Mouse (Mus musculus) neural tube, embryonic 14.5 days (tissue): Measurements from ENCODE around the gene Smad3. TPM values are rescaled to one million over a fixed set of nuclear protein-coding genes. Genes with fewer than 3 reads are reported as not detected.

Source experiments
- ATAC-seq: fragments of 200-750 bp; cut with Nextera tagmentation; 2 replicates; pipeline ENCODE4 v1.8.0; 2017; ENCODE audit warnings: low read depth, mild to moderate bottlenecking, moderate TSS enrichment, moderate library complexity
- H3K27ac ChIP-seq: fragments of 300-500 bp; sonication (generic); 2 replicates; pipeline ENCODE4 v1.5.1; 2014; ENCODE audit warnings: low read depth, mild to moderate bottlenecking, control low read depth, low read length, moderate library complexity, mixed read lengths
- H3K27me3 ChIP-seq: fragments of 300-500 bp; sonication (generic); 2 replicates; pipeline ENCODE4 v1.6.1; 2014; ENCODE audit warnings: low read length; ENCODE audit not compliant: control insufficient read depth, insufficient read depth
- H3K36me3 ChIP-seq: fragments of 300-500 bp; sonication (generic); 2 replicates; pipeline ENCODE4 v1.6.1; 2014; ENCODE audit warnings: low read length, mixed read lengths; ENCODE audit not compliant: control insufficient read depth, insufficient read depth
- H3K4me1 ChIP-seq: fragments of 300-500 bp; sonication (generic); 2 replicates; pipeline ENCODE4 v1.6.1; 2014; ENCODE audit warnings: low read length; ENCODE audit not compliant: control insufficient read depth, insufficient read depth
- H3K4me2 ChIP-seq: fragments of 300-500 bp; sonication (generic); 2 replicates; pipeline ENCODE4 v1.6.1; 2014; ENCODE audit warnings: mild to moderate bottlenecking, low read depth, low read length, control low read depth
- H3K4me3 ChIP-seq: fragments of 300-500 bp; sonication (generic); 2 replicates; pipeline ENCODE4 v1.5.1; 2014; ENCODE audit warnings: low read depth, low read length, control low read depth, mixed read lengths
- H3K9ac ChIP-seq: fragments of 300-500 bp; sonication (generic); replicated peaks from 2 replicates; pipeline ENCODE4 v1.6.1; 2014; ENCODE audit warnings: low read depth, mild to moderate bottlenecking, control low read depth, low read length, mixed read lengths
- H3K9me3 ChIP-seq: fragments of 300-500 bp; sonication (generic); 2 replicates; pipeline ENCODE4 v1.6.1; 2016; ENCODE audit warnings: low read length; ENCODE audit not compliant: control insufficient read depth
- WGBS: fragments of 180-500 bp; shearing (Covaris S2); extraction: QIAGEN DNeasy Blood & Tissue Kit; methylation state at CpG from one replicate; pipeline ENCODE4 v1.1.7; 2014; 5-methylcytosine and 5-hydroxymethylcytosine counted together
- polyA plus RNA-seq: library from polyadenylated mRNA; unstranded; fragments of >200 nt; fragmentation: Nextera tagmentation; extraction: Ambion mirVana; gene quantifications from 2 replicates; pipeline ENCODE4 v1.2.1, GENCODE M21; 2014

Gene Smad3
- polyA plus RNA-seq, 1 experiment from 2014 or later = 6.4 TPM

- Histone ChIP-seq H3K4me3 (no peak overlapping the region), H3K36me3 (0 out of 2 replicates have a peak, but pooled peaks cover 4% of the 10 kb centered on the region), H3K27me3 (no peaks in the 10 kb centered on the region), H3K9ac (no peak overlapping the region), H3K27ac (no peak overlapping the region), H3K4me1 (peaks cover 16% of the 10 kb centered on the region), H3K4me2 (no peak overlapping the region), H3K9me3 (no peaks in the 10 kb centered on the region)
- no peak for ATAC-seq
- WGBS = 34% methylated on average over 7 of the region's 7 CpGs
These were observed 104.1 kb downstream of the Smad3 start for GRCm38 (mm10) chr9:63653666-63654065.

GRCm38 (mm10) chr9:63651594-63651993 is 106.2 kb downstream of the Smad3 start:
- Histone ChIP-seq H3K4me2 (no peak overlapping the region), H3K9me3 (no peaks in the 10 kb centered on the region), H3K4me3 (no peak overlapping the region), H3K27me3 (no peaks in the 10 kb centered on the region), H3K9ac (no peak overlapping the region), H3K36me3 (peaks cover 8% of the 10 kb centered on the region; the same call in 1 of the 2 replicates), H3K4me1 (peaks cover 16% of the 10 kb centered on the region), H3K27ac (0 out of 2 replicates have a peak overlapping the region, but pooled peaks have one; percentile 28)
- WGBS = 73% methylated on average over 11 of the region's 11 CpGs
- no peak for ATAC-seq

- H3K4me1 ChIP-seq = peaks cover 16% of the 10 kb centered on the region
- no peaks in the 10 kb centered on the region for H3K9me3 ChIP-seq
- no peak; the same call in 1 of the 2 replicates for ATAC-seq
- no peaks in the 10 kb centered on the region for H3K27me3 ChIP-seq
- no peak overlapping the region for H3K9ac ChIP-seq
- H3K4me2 ChIP-seq = no peak overlapping the region
- WGBS = 79% methylated on average over 14 of the region's 14 CpGs
- H3K36me3 ChIP-seq = peaks cover 8% of the 10 kb centered on the region; the same call in 1 of the 2 replicates
- H3K27ac ChIP-seq = peak overlapping the region; percentile 46; the same call in 1 of the 2 replicates
- H3K4me3 ChIP-seq = no peak overlapping the region
These were observed 106.9 kb downstream of the Smad3 start for GRCm38 (mm10) chr9:63650905-63651304.

GRCm38 (mm10) chr9:63649841-63650545 is 107.8 kb downstream of the Smad3 start:
- H3K4me1 ChIP-seq = peaks cover 16% of the 10 kb centered on the region
- ATAC-seq = no peak
- H3K27ac ChIP-seq = no peak overlapping the region
- no peaks in the 10 kb centered on the region for H3K9me3 ChIP-seq
- no peaks in the 10 kb centered on the region for H3K27me3 ChIP-seq
- no peak overlapping the region for H3K9ac ChIP-seq
- no peak overlapping the region for H3K4me3 ChIP-seq
- peaks cover 8% of the 10 kb centered on the region; the same call in 1 of the 2 replicates for H3K36me3 ChIP-seq
- H3K4me2 ChIP-seq = no peak overlapping the region
- WGBS = 85% methylated on average over 8 of the region's 8 CpGs

GRCm38 (mm10) chr9:63648520-63648918 is 109.3 kb downstream of the Smad3 start:
- Histone ChIP-seq H3K4me3 (no peak overlapping the region), H3K4me1 (peaks cover 12% of the 10 kb centered on the region), H3K27ac (no peak overlapping the region), H3K36me3 (peaks cover 8% of the 10 kb centered on the region; the same call in 1 of the 2 replicates), H3K4me2 (no peak overlapping the region), H3K9me3 (no peaks in the 10 kb centered on the region), H3K27me3 (no peaks in the 10 kb centered on the region), H3K9ac (no peak overlapping the region)
- WGBS = 83% methylated on average over 9 of the region's 9 CpGs
- no peak for ATAC-seq

- peaks cover 8% of the 10 kb centered on the region; the same call in 1 of the 2 replicates for H3K36me3 ChIP-seq
- no peak overlapping the region for H3K9ac ChIP-seq
- no peak overlapping the region for H3K27ac ChIP-seq
- H3K4me3 ChIP-seq = no peak overlapping the region
- no peak overlapping the region for H3K4me2 ChIP-seq
- H3K9me3 ChIP-seq = no peaks in the 10 kb centered on the region
- 88% methylated on average over 9 of the region's 9 CpGs for WGBS
- ATAC-seq = no peak
- H3K27me3 ChIP-seq = no peaks in the 10 kb centered on the region
- peaks cover 9% of the 10 kb centered on the region for H3K4me1 ChIP-seq
These were observed 109.9 kb downstream of the Smad3 start for GRCm38 (mm10) chr9:63647581-63648519.

- Histone ChIP-seq H3K9me3 (no peaks in the 10 kb centered on the region), H3K9ac (no peak overlapping the region), H3K4me2 (no peak overlapping the region), H3K4me3 (no peak overlapping the region), H3K4me1 (no peaks in the 10 kb centered on the region), H3K36me3 (peaks cover 12% of the 10 kb centered on the region; the same call in 1 of the 2 replicates), H3K27me3 (no peaks in the 10 kb centered on the region), H3K27ac (no peak overlapping the region)
- ATAC-seq = no peak
- WGBS = 87% methylated on average over 8 of the region's 8 CpGs
These were observed 112.7 kb downstream of the Smad3 start for GRCm38 (mm10) chr9:63645084-63645483.

GRCm38 (mm10) chr9:63644011-63644410 is 113.8 kb downstream of the Smad3 start:
- 98% methylated on average over 6 of the region's 6 CpGs for WGBS
- peaks cover 11% of the 10 kb centered on the region; the same call in 1 of the 2 replicates for H3K36me3 ChIP-seq

More at GRCm38 (mm10) chr9:63644011-63644410, 113.8 kb downstream of the Smad3 start:
- Histone ChIP-seq H3K9me3 (no peaks in the 10 kb centered on the region), H3K9ac (no peak overlapping the region), H3K27me3 (no peaks in the 10 kb centered on the region), H3K4me3 (no peak overlapping the region), H3K27ac (no peak overlapping the region), H3K4me1 (no peaks in the 10 kb centered on the region), H3K4me2 (no peak overlapping the region)
- ATAC-seq = no peak
